Comparison of ENCODE assay signal across 29 mouse cellular contexts in genomic region chr17:14745512-14745911, GRCm38 (mm10).
"Had no signal": no experiment of that assay in that cellular context is flagged by ENCODE, and none has a peak within 500 bp of the region (broad histone marks: within the 10 kb centered on the region; RNA-seq: fewer than 3 reads in every experiment).

No protein-coding gene starts in this region.

- DNase-seq: heart, postnatal 10 days; heart, postnatal 36 days; heart, postnatal 4 days; kidney, adult 11 months; kidney, adult 18-20 months; kidney, adult 2 months; kidney, adult 8-10 months; kidney, adult 9 months; kidney, postnatal 10 days; kidney, postnatal 14 days; kidney, postnatal 25 days; kidney, postnatal 36 days; kidney, postnatal 4 days; layer of hippocampus, adult 9-11 months; layer of hippocampus, postnatal 36 days had no signal

- H3K4me1 ChIP-seq: heart, embryonic 12.5 days; heart, embryonic 13.5 days; heart, embryonic 15.5 days; hindbrain, embryonic 10.5 days; hindbrain, embryonic 12.5 days; hindbrain, embryonic 13.5 days; hindbrain, embryonic 15.5 days; kidney, embryonic 15.5 days had no signal

- H3K4me3 ChIP-seq: heart, embryonic 12.5 days; heart, embryonic 13.5 days; heart, embryonic 15.5 days; hindbrain, embryonic 10.5 days; hindbrain, embryonic 12.5 days; hindbrain, embryonic 13.5 days; hindbrain, embryonic 15.5 days; intestine, embryonic 15.5 days; kidney, embryonic 15.5 days; layer of hippocampus, adult 2 months; left cerebral cortex, adult 2 months had no signal

- H3K9me3 ChIP-seq: heart, embryonic 12.5 days; heart, embryonic 13.5 days; heart, embryonic 15.5 days; hindbrain, embryonic 10.5 days; hindbrain, embryonic 12.5 days; hindbrain, embryonic 13.5 days; hindbrain, embryonic 15.5 days; intestine, embryonic 15.5 days; kidney, embryonic 15.5 days had no signal

- H3K36me3 ChIP-seq: heart, embryonic 12.5 days; heart, embryonic 13.5 days; heart, embryonic 15.5 days; hindbrain, embryonic 10.5 days; hindbrain, embryonic 12.5 days; hindbrain, embryonic 13.5 days; hindbrain, embryonic 15.5 days; intestine, embryonic 15.5 days; kidney, embryonic 15.5 days had no signal

- H3K27me3 ChIP-seq: heart, embryonic 12.5 days; heart, embryonic 13.5 days; heart, embryonic 15.5 days; hindbrain, embryonic 12.5 days; hindbrain, embryonic 13.5 days; hindbrain, embryonic 15.5 days; intestine, embryonic 15.5 days; kidney, embryonic 15.5 days had no signal

- H3K27ac ChIP-seq: heart, embryonic 13.5 days; heart, embryonic 15.5 days; hindbrain, embryonic 10.5 days; hindbrain, embryonic 12.5 days; hindbrain, embryonic 13.5 days; hindbrain, embryonic 14.5 days; hindbrain, embryonic 15.5 days; hindbrain, postnatal 0 days; intestine, embryonic 15.5 days; kidney, embryonic 15.5 days; kidney, postnatal 0 days; layer of hippocampus, adult 2 months; left cerebral cortex, adult 2 months had no signal
